Mouse (Mus musculus) ovary, postnatal 36 days (tissue): ENCODE measurements around the gene Zbtb18.

ENCODE experiments used
- DNase-seq: peaks from one replicate; pipeline ENCODE4 v3.0.0; 2022; ENCODE audit warnings: low spot score, mixed read lengths

The Zbtb18 gene

DNA sequence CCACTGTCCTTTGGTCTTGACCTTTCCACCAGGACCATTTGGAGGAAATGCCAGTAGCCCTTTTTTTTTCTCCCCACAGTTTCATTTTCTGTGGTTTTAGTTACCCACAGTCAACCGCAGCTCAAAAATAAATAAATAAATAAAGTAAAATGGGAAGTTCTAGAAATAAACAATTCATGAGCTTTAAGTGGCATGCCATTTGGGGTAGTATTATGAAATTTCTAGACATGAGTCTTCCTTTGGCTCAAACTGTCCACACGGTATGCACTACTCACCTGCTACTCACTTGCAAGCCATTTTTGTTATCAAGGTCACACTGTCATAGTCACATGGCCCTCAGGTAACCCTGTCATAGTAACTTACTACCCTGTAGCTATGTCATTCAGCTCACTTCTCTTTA, 41.5 kb downstream of the Zbtb18 start:
- DNase-seq, result no peak

DNA sequence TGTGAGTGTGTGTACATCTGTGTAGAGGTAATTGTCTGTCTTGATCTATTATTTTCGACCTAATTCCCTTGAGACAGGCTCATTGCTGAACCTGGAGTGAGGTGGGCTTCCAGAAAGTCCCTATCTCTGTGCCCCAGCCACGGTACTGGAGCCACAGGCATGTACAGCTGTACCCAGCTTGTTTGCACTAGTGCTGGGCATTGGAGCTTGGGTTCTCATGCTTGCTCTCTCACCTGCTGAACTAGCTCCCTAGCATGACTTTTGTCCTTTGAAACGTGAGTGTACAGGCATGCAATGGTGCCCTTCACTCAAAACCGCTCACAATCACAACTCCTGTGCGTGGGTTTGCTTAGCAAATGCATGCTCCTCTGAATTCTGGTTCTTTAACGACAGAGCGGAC, 42.1 kb downstream of the Zbtb18 start:
- DNase-seq, result no peak

- DNase-seq, result no peak
Measured at GRCm38 (mm10) chr1:177484680-177485079, 42.5 kb downstream of the Zbtb18 start.

DNA sequence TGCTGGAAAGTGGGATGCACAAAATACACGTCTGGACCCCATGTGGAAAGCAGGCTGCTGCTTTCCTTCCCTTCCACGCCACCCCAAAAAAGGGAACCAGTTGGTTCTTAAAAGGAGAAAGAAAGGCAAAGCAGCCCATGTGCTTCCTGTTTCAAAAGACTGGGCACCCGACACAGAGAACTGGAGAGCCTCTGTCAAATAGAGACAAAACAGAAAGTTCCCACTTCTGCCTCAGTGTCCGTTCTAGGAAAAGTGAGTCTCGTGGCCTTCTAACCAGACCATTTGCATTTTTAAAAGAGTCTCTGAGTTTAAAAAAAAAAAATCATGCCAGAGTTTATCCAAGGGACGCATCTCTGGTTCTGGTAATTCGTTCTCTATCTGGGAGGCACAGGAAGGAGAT, 47.7 kb downstream of the Zbtb18 start:
- no peak for DNase-seq

GRCm38 (mm10) chr1:177490808-177491207, 48.7 kb downstream of the Zbtb18 start:
- DNase-seq, result no peak

DNA sequence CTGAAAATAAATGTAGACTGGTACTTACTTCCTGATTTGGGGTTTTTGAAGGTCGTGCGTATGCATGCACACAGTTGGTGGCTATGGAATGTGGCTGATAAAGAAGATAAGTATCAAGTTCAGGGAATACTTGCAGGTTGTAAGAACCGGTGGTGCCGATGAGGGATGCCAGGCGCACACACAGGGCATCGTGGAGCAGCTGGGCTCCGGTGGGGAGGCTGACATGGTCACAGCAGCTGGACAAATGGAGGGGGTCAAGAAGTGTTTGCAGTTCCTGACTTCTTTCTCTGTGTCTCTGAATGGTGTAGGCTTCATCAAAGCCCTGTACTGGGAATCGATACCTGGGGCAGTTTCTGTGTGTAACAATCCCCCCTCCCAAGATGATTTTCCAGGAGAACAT, 49.1 kb downstream of the Zbtb18 start:
- DNase-seq, result no peak

GRCm38 (mm10) chr1:177494306-177494705, 52.2 kb downstream of the Zbtb18 start:
- DNase-seq, result no peak

- no peak for DNase-seq
Measured at GRCm38 (mm10) chr1:177494913-177495542, 52.9 kb downstream of the Zbtb18 start.
